Mouse (Mus musculus): ENCODE data around the gene Eif4a1. TPM values are rescaled to one million over a fixed set of nuclear protein-coding genes. Genes with fewer than 3 reads are reported as not detected.

Gene Eif4a1
- total and polyA plus RNA-seq, 3 experiments = 1,622 to 2,161 (median 1,728) TPM

- no peak overlapping the region for H3K4me3 ChIP-seq (replicated peaks in 1 of 3; ENCODE audit: low read depth in 2 of 3, low read length in 2 of 3, poor library complexity in 1 of 3)
- dilution Hi-C loops (cut with MboI; ENCODE audit: extremely low pct_ligation_motif_present, extremely low pct_unique_long_range_greater_than_20kb, low sequenced_read_pairs) = no loop called here
- H3K27ac ChIP-seq (ENCODE audit: insufficient read depth, low read depth) = no peak overlapping the region
- H3K79me2 ChIP-seq (replicated peaks; ENCODE audit: control insufficient read depth, extremely low read depth, insufficient read depth, poor library complexity, severe bottlenecking) = peaks cover 13% of the 10 kb centered on the region
- no peak for DNase-seq (ENCODE audit: extremely low read depth)
- H3K36me3 ChIP-seq (replicated peaks in 1 of 2; ENCODE audit: control insufficient read depth in 1 of 2, insufficient read depth in 1 of 2, low read length in 1 of 2) = peaks cover 66 to 83% of the 10 kb centered on the region in 2 experiments
- peaks cover 0 to 74% of the 10 kb centered on the region in 2 experiments; a peak in 2 of 4 replicates for H3K4me1 ChIP-seq (ENCODE audit: control insufficient read depth in 1 of 2, insufficient read depth in 2 of 2)
- no peak overlapping the region for H3K4me2 ChIP-seq (ENCODE audit: insufficient read depth, low read depth, poor library complexity, severe bottlenecking)
- H3K27me3 ChIP-seq (replicated peaks) = no peaks in the 10 kb centered on the region
- in situ Hi-C loops (cut with MboI; ENCODE audit: low pct_ligation_motif_present, low pct_unique_long_range_greater_than_20kb, low sequenced_read_pairs) = no loop called here
- H3K9me3 ChIP-seq (replicated peaks; ENCODE audit: low read length) = no peaks in the 10 kb centered on the region
- TF ChIP-seq NELFE (IDR thresholded peaks at IDR 0.05; ENCODE audit: low read depth, low read length) (no peak), POLR2AphosphoS2 (IDR thresholded peaks at IDR 0.05; ENCODE audit: low read depth, low read length) (0 out of 2 replicates have a peak, but pooled peaks have one; percentile 2)
- H3K9ac ChIP-seq (ENCODE audit: insufficient read depth, low read depth) = no peak overlapping the region
These were observed 16.2 kb downstream of the Eif4a1 start for GRCm38 (mm10) chr11:69656065-69656455.

- no peak within 1 kb of the TSS for H3K9ac ChIP-seq (ENCODE audit: insufficient read depth, low read depth)
- H3K4me3 ChIP-seq (replicated peaks in 1 of 3; ENCODE audit: low read depth in 2 of 3, low read length in 2 of 3, poor library complexity in 1 of 3) = no peak within 1 kb of the TSS
- TF ChIP-seq RAD21 (IDR thresholded peaks at IDR 0.05; ENCODE audit: low read depth, low read length) = peak; percentile 11
- 0 out of 2 replicates have a peak, but pooled peaks have one; percentile 7 for TF ChIP-seq POLR2AphosphoS2 (IDR thresholded peaks at IDR 0.05; ENCODE audit: low read depth, low read length)
- peak; percentile 16 to 48; a peak in 2 of 4 replicates for TF ChIP-seq CTCF (conservative IDR thresholded peaks at IDR 0.05 in 1 of 2, IDR thresholded peaks at IDR 0.05 in 1 of 2; ENCODE audit: low read depth in 2 of 2, low read length in 2 of 2)
- no peak for TF ChIP-seq ZMIZ1 (IDR thresholded peaks at IDR 0.05; ENCODE audit: low read depth, low read length)
- 0 out of 2 replicates have a peak, but pooled peaks have one; percentile 22 for TF ChIP-seq CHD2 (IDR thresholded peaks at IDR 0.05; ENCODE audit: low read length)
- TF ChIP-seq SMC3 (IDR thresholded peaks at IDR 0.05; ENCODE audit: low read depth, low read length) = peak; percentile 40
- peaks cover 7% of the 10 kb centered on the region for H3K79me2 ChIP-seq (replicated peaks; ENCODE audit: control insufficient read depth, extremely low read depth, insufficient read depth, poor library complexity, severe bottlenecking)
- peaks cover 72 to 89% of the 10 kb centered on the region in 2 experiments for H3K36me3 ChIP-seq (replicated peaks in 1 of 2; ENCODE audit: control insufficient read depth in 1 of 2, insufficient read depth in 1 of 2, low read length in 1 of 2)
- no peak within 1 kb of the TSS for H3K27ac ChIP-seq (ENCODE audit: insufficient read depth, low read depth)
- H3K4me2 ChIP-seq (ENCODE audit: insufficient read depth, low read depth, poor library complexity, severe bottlenecking) = no peak within 1 kb of the TSS
- peak; percentile 75 for DNase-seq (ENCODE audit: extremely low read depth)
- dilution Hi-C loops (cut with MboI; ENCODE audit: extremely low pct_ligation_motif_present, extremely low pct_unique_long_range_greater_than_20kb, low sequenced_read_pairs) = no loop called here
- peaks cover 0 to 74% of the 10 kb centered on the region in 2 experiments; a peak in 2 of 4 replicates for H3K4me1 ChIP-seq (ENCODE audit: control insufficient read depth in 1 of 2, insufficient read depth in 2 of 2)
- in situ Hi-C loops (cut with MboI; ENCODE audit: low pct_ligation_motif_present, low pct_unique_long_range_greater_than_20kb, low sequenced_read_pairs) = no loop called here
- no peaks in the 10 kb centered on the region for H3K27me3 ChIP-seq (replicated peaks)
- no peaks in the 10 kb centered on the region for H3K9me3 ChIP-seq (replicated peaks; ENCODE audit: low read length)
These were observed 16.8 kb downstream of the Eif4a1 start, which contains the start of gene Sox15 for GRCm38 (mm10) chr11:69655264-69656064. TSS of gene Sox15 (plus strand) at chr11:69655314.

GRCm38 (mm10) chr11:69654760-69655159 is 17.5 kb downstream of the Eif4a1 start:
- Histone ChIP-seq H3K9me3 (replicated peaks; ENCODE audit: low read length) (no peaks in the 10 kb centered on the region), H3K36me3 (replicated peaks in 1 of 2; ENCODE audit: control insufficient read depth in 1 of 2, insufficient read depth in 1 of 2, low read length in 1 of 2) (peaks cover 79 to 89% of the 10 kb centered on the region in 2 experiments), H3K4me1 (ENCODE audit: control insufficient read depth in 1 of 2, insufficient read depth in 2 of 2) (peaks cover 0 to 67% of the 10 kb centered on the region in 2 experiments; a peak in 2 of 4 replicates), H3K79me2 (replicated peaks; ENCODE audit: control insufficient read depth, extremely low read depth, insufficient read depth, poor library complexity, severe bottlenecking) (0 out of 2 replicates have a peak, but pooled peaks cover under 1% of the 10 kb centered on the region), H3K27me3 (replicated peaks) (no peaks in the 10 kb centered on the region), H3K4me3 (replicated peaks in 1 of 3; ENCODE audit: low read depth in 2 of 3, low read length in 2 of 3, poor library complexity in 1 of 3) (no peak overlapping the region), H3K27ac (ENCODE audit: insufficient read depth, low read depth) (no peak overlapping the region), H3K9ac (ENCODE audit: insufficient read depth, low read depth) (no peak overlapping the region), H3K4me2 (ENCODE audit: insufficient read depth, low read depth, poor library complexity, severe bottlenecking) (no peak overlapping the region)
- dilution Hi-C loops (cut with MboI; ENCODE audit: extremely low pct_ligation_motif_present, extremely low pct_unique_long_range_greater_than_20kb, low sequenced_read_pairs) = no loop called here
- in situ Hi-C loops (cut with MboI; ENCODE audit: low pct_ligation_motif_present, low pct_unique_long_range_greater_than_20kb, low sequenced_read_pairs) = no loop called here
- TF ChIP-seq RAD21 (IDR thresholded peaks at IDR 0.05; ENCODE audit: low read depth, low read length) (no peak), POLR2AphosphoS2 (IDR thresholded peaks at IDR 0.05; ENCODE audit: low read depth, low read length) (0 out of 2 replicates have a peak, but pooled peaks have one; percentile 1), NRF1 (IDR thresholded peaks at IDR 0.05; ENCODE audit: low read depth, low read length) (no peak), CHD2 (IDR thresholded peaks at IDR 0.05; ENCODE audit: low read length) (no peak), CTCF (conservative IDR thresholded peaks at IDR 0.05 in 1 of 2, IDR thresholded peaks at IDR 0.05 in 1 of 2; ENCODE audit: low read depth in 2 of 2, low read length in 2 of 2) (no peak), POLR2A (IDR thresholded peaks at IDR 0.05; ENCODE audit: low read depth, low read length) (no peak), MAZ (IDR thresholded peaks at IDR 0.05; ENCODE audit: low read depth, low read length) (no peak), MXI1 (IDR thresholded peaks at IDR 0.05; ENCODE audit: low read depth, low read length) (no peak), HCFC1 (IDR thresholded peaks at IDR 0.05; ENCODE audit: low read depth, low read length) (0 out of 2 replicates have a peak, but pooled peaks have one; percentile 28), ELF1 (IDR thresholded peaks at IDR 0.05; ENCODE audit: low read depth, low read length) (no peak), RCOR1 (conservative IDR thresholded peaks at IDR 0.05; ENCODE audit: low read depth, low read length) (no peak), E2F4 (IDR thresholded peaks at IDR 0.05; ENCODE audit: insufficient replicate concordance, low read depth, low read length) (no peak), MYC (IDR thresholded peaks at IDR 0.05; ENCODE audit: low read depth, low read length) (no peak), JUN (IDR thresholded peaks at IDR 0.05; ENCODE audit: insufficient read depth, low read depth, low read length) (no peak), MEF2A (IDR thresholded peaks at IDR 0.05; ENCODE audit: borderline replicate concordance, low read depth, low read length) (no peak), SIN3A (IDR thresholded peaks at IDR 0.05; ENCODE audit: low read length) (0 out of 2 replicates have a peak, but pooled peaks have one; percentile 12), PAX5 (IDR thresholded peaks at IDR 0.05; ENCODE audit: low read length) (no peak)
- no peak for DNase-seq (ENCODE audit: extremely low read depth)

Measured in CH12.LX (cell line).